Mouse (Mus musculus) brown adipose tissue, adult 24 weeks (tissue): ENCODE measurements at regions not wholly inside any gene's neighbourhood (a gene's known extent, or its start where the extent isn't known, plus 50 kb on each side); places are given as distances from the start of the nearest gene placed in this dataset.

Experiments
- H3K27ac ChIP-seq: fragments of 200-500 bp; replicated peaks from 2 replicates; pipeline ENCODE4 v1.5.1; 2012; ENCODE audit warnings: low read depth, mild to moderate bottlenecking, low read length
- H3K4me1 ChIP-seq: fragments of 200-500 bp; 2 replicates; pipeline ENCODE4 v1.6.1; 2012; ENCODE audit warnings: low read length, mixed read lengths; ENCODE audit not compliant: control insufficient read depth, insufficient read depth, insufficient read length
- H3K4me3 ChIP-seq: fragments of 200-500 bp; 2 replicates; pipeline ENCODE4 v1.5.1; 2012; ENCODE audit warnings: low read depth, mild to moderate bottlenecking, low read length, moderate library complexity; ENCODE audit not compliant: insufficient read depth

GRCm38 (mm10) chr16:29706996-29707395 lies 127.9 kb downstream of the Opa1 start:
- Histone ChIP-seq H3K27ac (no peak overlapping the region), H3K4me3 (no peak overlapping the region), H3K4me1 (no peaks in the 10 kb centered on the region)

- no peak overlapping the region for H3K27ac ChIP-seq
Measured at GRCm38 (mm10) chr16:29707656-29708055, 128.5 kb downstream of the Opa1 start.

GRCm38 (mm10) chr16:29709072-29709471 lies 129.9 kb downstream of the Opa1 start:
- Histone ChIP-seq H3K27ac (no peak overlapping the region), H3K4me1 (no peaks in the 10 kb centered on the region)

More at GRCm38 (mm10) chr16:29707656-29708055, 128.5 kb downstream of the Opa1 start:
- Histone ChIP-seq H3K4me3 (no peak overlapping the region), H3K4me1 (no peaks in the 10 kb centered on the region)

GRCm38 (mm10) chr16:29711386-29711785 lies 132.3 kb downstream of the Opa1 start:
- H3K4me1 ChIP-seq = no peaks in the 10 kb centered on the region
- no peak overlapping the region; the same call in 1 of the 2 replicates for H3K27ac ChIP-seq
- H3K4me3 ChIP-seq = no peak overlapping the region

More at GRCm38 (mm10) chr16:29709072-29709471, 129.9 kb downstream of the Opa1 start:
- no peak overlapping the region for H3K4me3 ChIP-seq

GRCm38 (mm10) chr16:29711912-29712681 lies 133.0 kb downstream of the Opa1 start:
- Histone ChIP-seq H3K4me3 (no peak overlapping the region), H3K27ac (no peak overlapping the region), H3K4me1 (no peaks in the 10 kb centered on the region)

- Histone ChIP-seq H3K4me3 (no peak overlapping the region), H3K4me1 (no peaks in the 10 kb centered on the region), H3K27ac (no peak overlapping the region)
Measured at GRCm38 (mm10) chr16:29714612-29715127, 135.5 kb downstream of the Opa1 start.

- Histone ChIP-seq H3K4me3 (no peak overlapping the region), H3K4me1 (no peaks in the 10 kb centered on the region), H3K27ac (no peak overlapping the region)
Measured at GRCm38 (mm10) chr16:29718965-29719364, 139.8 kb downstream of the Opa1 start.

GRCm38 (mm10) chr16:29719571-29720451 lies 140.7 kb downstream of the Opa1 start:
- H3K4me3 ChIP-seq = no peak overlapping the region
- no peak overlapping the region for H3K27ac ChIP-seq
- H3K4me1 ChIP-seq = no peaks in the 10 kb centered on the region

- Histone ChIP-seq H3K4me1 (no peaks in the 10 kb centered on the region), H3K27ac (no peak overlapping the region), H3K4me3 (no peak overlapping the region)
Measured at GRCm38 (mm10) chr16:29725153-29725552, 146.0 kb downstream of the Opa1 start.

GRCm38 (mm10) chr16:29725563-29725962 lies 146.4 kb downstream of the Opa1 start:
- Histone ChIP-seq H3K27ac (no peak overlapping the region), H3K4me1 (no peaks in the 10 kb centered on the region), H3K4me3 (no peak overlapping the region)

GRCm38 (mm10) chr16:29727397-29727796 lies 148.3 kb downstream of the Opa1 start:
- Histone ChIP-seq H3K4me3 (no peak overlapping the region), H3K4me1 (no peaks in the 10 kb centered on the region), H3K27ac (no peak overlapping the region)

GRCm38 (mm10) chr16:29728769-29729481 lies 149.8 kb downstream of the Opa1 start:
- Histone ChIP-seq H3K4me1 (no peaks in the 10 kb centered on the region), H3K4me3 (no peak overlapping the region), H3K27ac (no peak overlapping the region)

- Histone ChIP-seq H3K4me3 (no peak overlapping the region), H3K27ac (no peak overlapping the region), H3K4me1 (no peaks in the 10 kb centered on the region)
Measured at GRCm38 (mm10) chr16:29730010-29730409, 150.9 kb downstream of the Opa1 start.

- Histone ChIP-seq H3K4me1 (no peaks in the 10 kb centered on the region), H3K4me3 (no peak overlapping the region), H3K27ac (no peak overlapping the region)
Measured at GRCm38 (mm10) chr16:29732889-29733288, 153.8 kb downstream of the Opa1 start.

- no peak overlapping the region for H3K4me3 ChIP-seq
- H3K4me1 ChIP-seq = no peaks in the 10 kb centered on the region
- no peak overlapping the region for H3K27ac ChIP-seq
Measured at GRCm38 (mm10) chr16:29733847-29734246, 154.7 kb downstream of the Opa1 start.
